Mouse (Mus musculus) urinary bladder, postnatal 25 days (tissue): ENCODE data around the gene Abtb1.

Experiments
- DNase-seq: peaks from one replicate; pipeline ENCODE4 v3.0.0; 2022; ENCODE audit warnings: low spot score

The Abtb1 gene

GRCm38 (mm10) chr6:88803051-88803450, 38.7 kb downstream of the Abtb1 start:
- DNase-seq, result no peak

- DNase-seq, result no peak
These were observed 41.0 kb downstream of the Abtb1 start for GRCm38 (mm10) chr6:88800735-88801134.

- no peak for DNase-seq
These were observed 41.6 kb downstream of the Abtb1 start for GRCm38 (mm10) chr6:88800191-88800590.

GRCm38 (mm10) chr6:88794561-88794971, 47.2 kb downstream of the Abtb1 start:
- DNase-seq, result no peak

GRCm38 (mm10) chr6:88793872-88794271, 47.9 kb downstream of the Abtb1 start:
- no peak for DNase-seq

GRCm38 (mm10) chr6:88793243-88793642, 48.5 kb downstream of the Abtb1 start:
- no peak for DNase-seq

GRCm38 (mm10) chr6:88792147-88792691, 49.6 kb downstream of the Abtb1 start:
- no peak for DNase-seq

- DNase-seq, result no peak
These were observed 50.5 kb downstream of the Abtb1 start for GRCm38 (mm10) chr6:88791299-88791698.

- no peak for DNase-seq
These were observed 53.6 kb downstream of the Abtb1 start for GRCm38 (mm10) chr6:88788219-88788618.

- DNase-seq, result no peak
These were observed 54.3 kb downstream of the Abtb1 start for GRCm38 (mm10) chr6:88787496-88787895.

GRCm38 (mm10) chr6:88786732-88787445, 54.9 kb downstream of the Abtb1 start:
- no peak for DNase-seq
